Mouse (Mus musculus) R1 (cell line): ENCODE data around the gene Ptafr.

Experiments used
- DNase-seq: peaks from one replicate; pipeline ENCODE4 v3.0.0-alpha.2; 2018; ENCODE audit warnings: low read depth, low spot score

Gene Ptafr

DNA sequence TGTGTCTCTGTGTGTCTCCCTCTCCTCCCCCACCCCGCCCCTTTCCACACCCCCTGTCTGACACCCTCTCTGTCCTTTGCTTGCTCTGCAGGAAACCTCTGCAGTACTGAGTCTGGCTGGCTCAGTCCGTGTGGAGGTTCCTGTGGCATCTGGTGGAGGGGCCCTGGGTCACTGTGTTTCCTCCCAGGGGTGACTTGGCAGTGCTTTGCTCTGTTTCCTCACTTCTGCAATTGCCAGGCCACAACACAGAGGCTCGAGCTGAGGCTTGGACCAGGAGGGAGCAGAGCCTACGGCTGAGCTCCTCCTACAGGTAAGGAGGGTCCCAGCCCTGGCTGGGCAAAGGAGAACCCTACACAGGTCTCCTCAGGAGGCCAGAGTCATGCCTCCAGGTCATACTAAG is at the start of gene Ptafr:
Gene Ptafr, plus strand, starts transcription at position 103 of the 400 bp plus-strand sequence.
- no peak for DNase-seq

DNA sequence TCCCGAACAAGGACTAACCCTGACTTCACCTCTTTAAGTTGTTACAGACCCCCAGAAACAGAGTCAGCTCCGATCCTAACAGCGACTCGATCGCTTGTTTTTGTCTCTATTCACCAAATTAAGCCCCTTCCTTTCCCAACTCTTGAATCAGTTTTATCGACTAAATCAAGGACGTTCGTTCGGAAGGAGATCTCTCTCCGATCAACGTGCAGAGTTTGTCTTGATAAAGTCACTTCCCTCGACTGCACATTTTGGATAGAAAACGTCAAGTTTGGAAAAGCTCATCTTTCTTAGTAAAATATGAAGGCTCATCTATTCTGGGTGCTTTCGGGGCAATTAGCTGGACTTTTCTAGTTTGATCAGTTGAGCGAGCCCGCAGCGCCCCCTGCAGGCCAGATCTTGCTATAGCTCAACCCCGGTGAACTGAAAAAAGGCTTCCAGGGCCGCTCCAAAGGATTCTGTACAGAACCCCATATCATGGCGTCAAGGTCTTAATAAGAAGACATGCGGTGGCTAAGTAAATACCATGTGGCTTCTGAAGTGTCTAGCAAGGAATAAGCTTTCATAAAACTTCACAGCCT is 49.2 kb upstream of the Ptafr start:
- DNase-seq: peak; percentile 83

DNA sequence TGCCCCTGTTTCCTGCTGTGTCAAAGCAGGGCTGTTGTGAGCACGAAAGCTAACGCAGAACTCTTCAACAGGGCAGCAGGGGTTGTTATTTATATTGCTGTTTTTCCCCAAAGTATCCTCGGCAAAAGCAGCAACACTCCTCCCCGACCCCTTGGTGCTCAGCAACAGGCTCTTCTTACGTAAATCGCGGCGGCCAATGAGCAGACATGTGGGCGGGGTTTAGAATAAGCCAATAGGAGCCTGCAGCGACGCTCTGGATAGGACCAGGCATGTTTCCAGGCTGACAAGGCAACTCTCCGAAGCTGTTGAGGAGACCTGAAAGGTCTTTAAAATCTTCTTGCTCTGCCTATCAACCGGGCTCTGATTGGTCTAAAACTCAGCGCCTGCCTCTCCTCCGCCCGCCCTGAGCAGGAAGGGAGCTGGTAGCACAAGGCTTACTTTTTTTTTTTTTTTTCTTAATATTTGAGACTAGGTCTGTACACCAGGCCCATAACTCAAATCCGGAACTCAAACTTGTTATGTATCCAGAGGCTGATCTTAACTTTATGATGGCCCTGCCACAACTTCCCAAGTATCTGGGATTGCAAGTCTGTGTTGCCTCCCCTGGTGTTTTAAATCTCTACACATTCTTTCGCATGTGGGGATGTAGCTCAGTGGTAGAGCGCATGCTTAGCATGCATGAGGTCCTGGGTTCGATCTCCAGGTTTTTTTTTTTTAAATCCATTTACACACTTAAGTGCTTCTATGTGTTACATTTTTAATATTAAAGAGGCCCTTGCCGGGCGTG is 48.3 kb upstream of the Ptafr start:
- peak; percentile 100 for DNase-seq

GRCm38 (mm10) chr4:132518066-132518465 is 45.8 kb upstream of the Ptafr start:
- no peak for DNase-seq

GRCm38 (mm10) chr4:132519188-132519587 is 44.7 kb upstream of the Ptafr start:
- no peak for DNase-seq

DNA sequence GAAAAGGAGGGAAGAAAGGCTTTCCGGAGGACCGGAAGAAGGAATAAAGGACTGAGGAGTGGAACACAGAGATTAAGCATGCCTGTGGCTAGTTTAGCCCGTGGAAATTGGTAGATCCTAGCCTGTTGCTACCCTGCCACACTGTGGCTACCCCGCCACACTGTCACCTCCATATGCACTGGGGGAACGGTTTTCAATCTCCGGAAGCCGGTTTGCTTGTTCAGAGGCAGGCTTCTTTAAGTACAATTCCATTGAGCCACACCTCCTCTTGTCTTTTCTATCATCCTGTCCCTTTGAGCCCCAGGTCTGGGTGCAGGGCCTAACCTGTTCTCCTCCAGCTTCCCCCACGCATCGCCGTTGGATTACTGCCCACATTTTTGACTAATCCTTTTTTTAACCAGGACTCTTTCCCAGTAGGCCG is 39.5 kb upstream of the Ptafr start:
- peak; percentile 98 for DNase-seq

GRCm38 (mm10) chr4:132524808-132525207 is 39.1 kb upstream of the Ptafr start:
- peak; percentile 92 for DNase-seq

- DNase-seq: peak; percentile 80
These were observed 37.2 kb upstream of the Ptafr start for GRCm38 (mm10) chr4:132526678-132527077.

- no peak for DNase-seq
These were observed 35.8 kb upstream of the Ptafr start for GRCm38 (mm10) chr4:132527917-132528522.

GRCm38 (mm10) chr4:132529344-132529743 is 34.5 kb upstream of the Ptafr start:
- no peak for DNase-seq

- DNase-seq: peak; percentile 66
These were observed 33.6 kb upstream of the Ptafr start for GRCm38 (mm10) chr4:132530033-132530804.

DNA sequence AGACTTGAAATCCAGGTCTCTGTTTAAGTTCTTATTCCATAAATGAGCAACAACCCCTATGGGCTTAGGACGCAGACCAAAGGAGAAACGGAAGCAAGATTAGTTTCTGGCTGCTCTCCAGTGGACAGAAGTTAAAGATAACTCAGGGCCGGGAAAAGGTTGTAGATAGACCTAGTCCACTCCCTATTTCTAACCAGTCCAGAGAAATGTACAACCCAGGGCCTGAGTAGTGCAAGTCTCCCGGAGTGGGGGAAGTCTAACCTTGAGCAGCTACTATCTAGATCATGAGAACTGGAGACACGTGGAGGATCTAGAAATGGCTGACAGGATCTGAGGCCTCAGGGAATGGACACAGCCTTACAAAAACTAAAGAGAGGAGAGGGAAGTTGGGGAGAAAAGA is 31.4 kb upstream of the Ptafr start:
- peak; percentile 70 for DNase-seq

- DNase-seq: peak; percentile 98
These were observed 30.6 kb upstream of the Ptafr start, which contains the start of gene Atpif1 for GRCm38 (mm10) chr4:132532981-132533916. TSS of gene Atpif1 (minus strand) at chr4:132533659.

GRCm38 (mm10) chr4:132535406-132536121 is 28.3 kb upstream of the Ptafr start, which contains the start of gene Dnajc8:
TSS of gene Dnajc8 (plus strand) at chr4:132535550.
- DNase-seq: peak; percentile 95

GRCm38 (mm10) chr4:132539481-132539880 is 24.4 kb upstream of the Ptafr start:
- DNase-seq: no peak

DNA sequence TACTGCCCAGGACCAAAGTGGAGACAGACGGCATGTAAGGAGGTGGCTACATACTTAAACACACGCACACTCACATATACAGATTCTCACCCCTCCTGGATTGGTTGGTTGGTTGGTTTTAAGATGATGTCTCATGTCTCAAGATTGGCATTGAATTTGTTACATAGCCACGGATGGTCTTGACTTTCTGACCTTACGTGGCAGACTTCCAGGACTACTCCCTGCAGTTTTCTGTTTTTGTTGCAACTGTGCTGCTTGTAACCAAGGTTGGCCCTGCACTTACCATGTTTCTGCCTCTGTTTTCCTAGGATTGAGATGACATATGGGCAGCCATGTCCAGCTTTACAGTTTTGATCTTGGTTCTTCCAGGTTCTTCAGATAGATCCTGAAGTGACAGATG is 22.5 kb upstream of the Ptafr start:
- no peak for DNase-seq

DNA sequence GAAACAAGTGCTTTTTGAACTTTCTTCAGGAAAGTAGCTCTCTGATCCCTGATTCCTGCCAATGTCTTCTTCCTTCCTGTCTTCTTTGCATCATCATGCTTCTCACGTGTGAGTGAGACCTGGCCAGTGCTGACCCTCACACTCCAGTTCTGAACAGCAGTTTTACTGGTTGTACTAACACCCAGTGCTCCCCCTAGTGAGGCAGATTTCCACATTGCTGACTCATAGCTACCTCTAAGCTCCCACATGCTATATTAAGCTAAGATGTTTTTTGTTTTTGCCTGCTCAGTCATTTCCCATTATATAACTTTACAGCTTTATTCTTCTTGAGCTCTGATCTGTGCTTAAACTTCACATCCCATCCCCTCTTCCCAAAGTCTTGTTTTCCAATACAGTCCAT is 21.1 kb upstream of the Ptafr start:
- no peak for DNase-seq

DNA sequence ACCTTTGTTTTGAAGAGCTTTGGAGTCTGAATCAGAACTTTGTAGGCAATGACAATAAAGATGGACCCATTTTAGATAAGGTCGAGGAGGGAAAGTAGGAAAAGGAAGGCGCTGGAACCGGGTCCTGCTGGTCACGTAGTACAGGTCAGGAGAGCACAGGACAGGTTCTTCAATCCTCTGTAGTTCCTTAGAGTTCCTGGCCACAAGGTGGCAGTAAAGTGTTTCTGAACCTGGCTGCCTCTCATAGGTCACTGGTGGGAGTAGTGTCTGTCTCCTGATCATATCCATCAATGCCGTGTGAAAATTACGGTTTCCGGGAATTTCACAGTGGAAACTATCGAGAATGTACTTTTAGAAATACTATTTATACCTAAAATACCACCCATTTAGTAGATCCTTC is 18.0 kb upstream of the Ptafr start:
- DNase-seq: peak; percentile 82

GRCm38 (mm10) chr4:132554221-132554620 is 9.6 kb upstream of the Ptafr start:
- peak; percentile 39 for DNase-seq

GRCm38 (mm10) chr4:132554653-132555052 is 9.2 kb upstream of the Ptafr start:
- DNase-seq: peak; percentile 43
